8 mouse cellular contexts compared by ENCODE assay signal in genomic region chr10:42762670-42763058, GRCm38 (mm10). TPM values are rescaled to one million over a fixed set of nuclear protein-coding genes. Genes with fewer than 3 reads are reported as not detected.
A peak's percentile ranks its signal among the peaks of the same experiment; 100 is the strongest.
DNase-seq lines count a peak whose midpoint lies in the region; ATAC-seq and TF ChIP-seq lines count a peak whose summit lies in the region.

No protein-coding gene starts in this region.

- H3K27ac ChIP-seq in ES-E14 (ENCODE audit: insufficient read depth, low read depth, low read length, poor library complexity, severe bottlenecking) = no peak overlapping the region
- peak overlapping the region; percentile 90 for H3K27ac ChIP-seq in forebrain, embryonic 16.5 days (ENCODE audit: low read length)
- peak overlapping the region; percentile 95 for H3K27ac ChIP-seq in liver, postnatal 0 days (ENCODE audit: low read depth)

- no peak for ATAC-seq in forebrain, embryonic 16.5 days
- no peak for ATAC-seq in liver, postnatal 0 days

- H3K4me3 ChIP-seq in ES-E14 (ENCODE audit: insufficient read depth in 1 of 2, low read depth in 1 of 2, low read length in 2 of 2, poor library complexity in 1 of 2, severe bottlenecking in 1 of 2) = peak overlapping the region; percentile 87 to 91
- H3K4me3 ChIP-seq in forebrain, embryonic 16.5 days (replicated peaks; ENCODE audit: low read length) = peak overlapping the region; percentile 83
- H3K4me3 ChIP-seq in liver, postnatal 0 days (ENCODE audit: low read depth, low read length) = peak overlapping the region; percentile 86

- peak; percentile 13 for DNase-seq in heart, adult 8-10 months (ENCODE audit: low spot score)
- no peak for DNase-seq in heart, postnatal 36 days
- DNase-seq in ES-E14 (ENCODE audit: low read depth, low spot score) = no peak
- DNase-seq in liver, postnatal 0 days = no peak
- no peak for DNase-seq in yolk sac, embryonic 10.5 days (ENCODE audit: low spot score)
- DNase-seq in cerebellum, postnatal 10 days = no peak
- no peak for DNase-seq in urinary bladder, adult 18-20 months (ENCODE audit: low spot score in 2 of 2)

- WGBS in forebrain, embryonic 16.5 days = 0% methylated on average over 6 of the region's 6 CpGs
- 2% methylated on average over 6 of the region's 6 CpGs for WGBS in liver, postnatal 0 days (ENCODE audit: insufficient replicate concordance)

- in situ Hi-C loops in ES-E14 (cut with MboI; ENCODE audit: low sequenced_read_pairs in 2 of 2, unreplicated experiment in 2 of 2) = no loop called here

- H3K9me3 ChIP-seq in ES-E14 (ENCODE audit: control insufficient read depth, insufficient read depth, low read depth, low read length) = no peaks in the 10 kb centered on the region
- no peaks in the 10 kb centered on the region for H3K9me3 ChIP-seq in forebrain, embryonic 16.5 days (ENCODE audit: control insufficient read depth, low read length)
- H3K9me3 ChIP-seq in liver, postnatal 0 days (ENCODE audit: low read length) = no peaks in the 10 kb centered on the region

- peaks cover 0 to 3% of the 10 kb centered on the region in 2 experiments; a peak in 1 of 4 replicates for H3K4me1 ChIP-seq in ES-E14 (ENCODE audit: control insufficient read depth in 2 of 2, insufficient read depth in 2 of 2, low read length in 2 of 2, poor library complexity in 1 of 2)
- H3K4me1 ChIP-seq in forebrain, embryonic 16.5 days (replicated peaks; ENCODE audit: control insufficient read depth, insufficient read depth, low read length) = peaks cover 26% of the 10 kb centered on the region
- peaks cover 20% of the 10 kb centered on the region for H3K4me1 ChIP-seq in liver, postnatal 0 days (ENCODE audit: insufficient read depth)

- H3K36me3 ChIP-seq in ES-E14 (ENCODE audit: control insufficient read depth, insufficient read depth, low read length, poor library complexity, severe bottlenecking) = peaks cover 2% of the 10 kb centered on the region; the same call in 1 of the 2 replicates
- no peaks in the 10 kb centered on the region for H3K36me3 ChIP-seq in forebrain, embryonic 16.5 days (ENCODE audit: control insufficient read depth, insufficient read depth)
- no peaks in the 10 kb centered on the region for H3K36me3 ChIP-seq in liver, postnatal 0 days (replicated peaks; ENCODE audit: insufficient read depth, low read length)

- H3K9ac ChIP-seq in ES-E14 (ENCODE audit: insufficient read depth, low read depth, low read length, poor library complexity, severe bottlenecking) = peak overlapping the region; percentile 92
- peak overlapping the region; percentile 85 for H3K9ac ChIP-seq in forebrain, embryonic 16.5 days (replicated peaks; ENCODE audit: low read depth, low read length)
- H3K9ac ChIP-seq in liver, postnatal 0 days (replicated peaks) = peak overlapping the region; percentile 97

- H3K27me3 ChIP-seq in forebrain, embryonic 16.5 days (replicated peaks; ENCODE audit: control insufficient read depth, insufficient read depth, low read length) = no peaks in the 10 kb centered on the region
- H3K27me3 ChIP-seq in liver, postnatal 0 days (ENCODE audit: insufficient read depth, low read length) = no peaks in the 10 kb centered on the region

- TF ChIP-seq EP300 in liver, postnatal 0 days (IDR thresholded peaks at IDR 0.05; ENCODE audit: low read depth) = no peak

- intact Hi-C loops in heart, postnatal 36 days (cut with DNase I) = loop anchor here (5.0 kb wide), 1 partner anchor 950 kb away; no protein-coding TSS in a partner anchor

- no peak for TF ChIP-seq CTCF in liver, postnatal 0 days (IDR thresholded peaks at IDR 0.05; ENCODE audit: low read depth)

- peak overlapping the region; percentile 81 for H3K4me2 ChIP-seq in forebrain, embryonic 16.5 days (ENCODE audit: low read length)
- H3K4me2 ChIP-seq in liver, postnatal 0 days (ENCODE audit: low read depth, low read length) = peak overlapping the region; percentile 91

TF ChIP-seq in ES-E14, 5 proteins besides CTCF, POLR2A, EP300 and RAD21:
- TF ChIP-seq MAFK (IDR thresholded peaks at IDR 0.05; ENCODE audit: insufficient read depth, low read depth, low read length) (no peak), ZC3H11A (IDR thresholded peaks at IDR 0.05; ENCODE audit: borderline replicate concordance, low read depth, low read length) (no peak), HCFC1 (IDR thresholded peaks at IDR 0.05; ENCODE audit: borderline replicate concordance, insufficient read depth, low read length) (no peak), CHD2 (IDR thresholded peaks at IDR 0.05; ENCODE audit: low read depth, low read length) (no peak), ZNF384 (IDR thresholded peaks at IDR 0.05; ENCODE audit: low read depth, low read length) (no peak)

RNA-seq across cellular contexts. Expression of gene Sec63, which starts 1.4 kb away (rescaled TPM):
- total RNA-seq in heart, adult 8-10 months (2022) = 10 to 100 TPM; 24.4 to 38.7 (median 29.4) TPM
- 10 to 100 TPM; 26.6 to 31.7 TPM for total RNA-seq in heart, postnatal 36 days (2021)
- 44.2 and 46.7 TPM in 2 replicates for total RNA-seq in ES-E14 (2012; rRNA removed)
- polyA plus RNA-seq in forebrain, embryonic 16.5 days (2015; fragmentation: Nextera tagmentation; extraction: Ambion mirVana) = 24.1 and 28.2 TPM in 2 replicates
- 13.4 and 14.0 TPM in 2 replicates for polyA plus RNA-seq in liver, postnatal 0 days (2015; fragmentation: Nextera tagmentation; extraction: Ambion mirVana)
